Mouse (Mus musculus): ENCODE results near the gene Mtch1. TPM values are rescaled to one million over a fixed set of nuclear protein-coding genes. Genes with fewer than 3 reads are reported as not detected.
A peak's percentile ranks its signal among the peaks of the same experiment; 100 is the strongest.

Gene Mtch1
- polyA plus RNA-seq, 1 experiment from 2014 or later, result 517 TPM

- peaks cover 37% of the 10 kb centered on the region for H3K36me3 ChIP-seq (ENCODE audit: control insufficient read depth, insufficient read depth, low read length)
- no peaks in the 10 kb centered on the region for H3K9me3 ChIP-seq (ENCODE audit: control insufficient read depth, low read length)
- H3K9ac ChIP-seq (replicated peaks; ENCODE audit: low read depth, low read length), result no peak overlapping the region
- peaks cover 24% of the 10 kb centered on the region for H3K4me1 ChIP-seq (ENCODE audit: control insufficient read depth, insufficient read depth, low read length)
- peak overlapping the region; percentile 69 for H3K27ac ChIP-seq (ENCODE audit: low read depth, low read length)
- WGBS, result 52% methylated on average over 13 of the region's 13 CpGs
- H3K27me3 ChIP-seq (ENCODE audit: control insufficient read depth, insufficient read depth, low read length), result no peaks in the 10 kb centered on the region
- H3K4me2 ChIP-seq (ENCODE audit: low read depth, low read length), result no peak overlapping the region
- ATAC-seq (ENCODE audit: low read depth), result no peak
- no peak overlapping the region for H3K4me3 ChIP-seq (ENCODE audit: low read depth, low read length)
These were observed 5.5 kb downstream of the Mtch1 start for GRCm38 (mm10) chr17:29342010-29342910.

- H3K27ac ChIP-seq (ENCODE audit: low read depth, low read length), result peak overlapping the region; percentile 69
- H3K27me3 ChIP-seq (ENCODE audit: control insufficient read depth, insufficient read depth, low read length), result no peaks in the 10 kb centered on the region
- no peak overlapping the region for H3K9ac ChIP-seq (replicated peaks; ENCODE audit: low read depth, low read length)
- peaks cover 24% of the 10 kb centered on the region for H3K4me1 ChIP-seq (ENCODE audit: control insufficient read depth, insufficient read depth, low read length)
- no peak overlapping the region for H3K4me3 ChIP-seq (ENCODE audit: low read depth, low read length)
- H3K9me3 ChIP-seq (ENCODE audit: control insufficient read depth, low read length), result no peaks in the 10 kb centered on the region
- 27% methylated on average over 9 of the region's 9 CpGs for WGBS
- H3K4me2 ChIP-seq (ENCODE audit: low read depth, low read length), result no peak overlapping the region
- ATAC-seq (ENCODE audit: low read depth), result no peak
- peaks cover 42% of the 10 kb centered on the region for H3K36me3 ChIP-seq (ENCODE audit: control insufficient read depth, insufficient read depth, low read length)
These were observed 6.1 kb downstream of the Mtch1 start for GRCm38 (mm10) chr17:29341591-29342003.

GRCm38 (mm10) chr17:29340406-29341261, 7.1 kb downstream of the Mtch1 start:
- Histone ChIP-seq H3K9ac (replicated peaks; ENCODE audit: low read depth, low read length) (no peak overlapping the region), H3K27ac (ENCODE audit: low read depth, low read length) (no peak overlapping the region), H3K4me2 (ENCODE audit: low read depth, low read length) (no peak overlapping the region), H3K9me3 (ENCODE audit: control insufficient read depth, low read length) (no peaks in the 10 kb centered on the region), H3K27me3 (ENCODE audit: control insufficient read depth, insufficient read depth, low read length) (no peaks in the 10 kb centered on the region), H3K36me3 (ENCODE audit: control insufficient read depth, insufficient read depth, low read length) (peaks cover 51% of the 10 kb centered on the region), H3K4me3 (ENCODE audit: low read depth, low read length) (no peak overlapping the region), H3K4me1 (ENCODE audit: control insufficient read depth, insufficient read depth, low read length) (peaks cover 19% of the 10 kb centered on the region)
- 89% methylated on average over 18 of the region's 18 CpGs for WGBS
- no peak for ATAC-seq (ENCODE audit: low read depth)

- Histone ChIP-seq H3K4me1 (ENCODE audit: control insufficient read depth, insufficient read depth, low read length) (peaks cover 15% of the 10 kb centered on the region; the same call in 1 of the 2 replicates), H3K9ac (replicated peaks; ENCODE audit: low read depth, low read length) (no peak overlapping the region), H3K36me3 (ENCODE audit: control insufficient read depth, insufficient read depth, low read length) (peaks cover 61% of the 10 kb centered on the region), H3K9me3 (ENCODE audit: control insufficient read depth, low read length) (no peaks in the 10 kb centered on the region), H3K27me3 (ENCODE audit: control insufficient read depth, insufficient read depth, low read length) (no peaks in the 10 kb centered on the region), H3K4me2 (ENCODE audit: low read depth, low read length) (no peak overlapping the region), H3K4me3 (ENCODE audit: low read depth, low read length) (no peak overlapping the region), H3K27ac (ENCODE audit: low read depth, low read length) (peak overlapping the region; percentile 39; the same call in 1 of the 2 replicates)
- ATAC-seq (ENCODE audit: low read depth), result no peak
- WGBS, result 81% methylated on average over 11 of the region's 11 CpGs
These were observed 8.5 kb downstream of the Mtch1 start for GRCm38 (mm10) chr17:29339170-29339768.

- WGBS, result 71% methylated on average over 9 of the region's 9 CpGs
- peaks cover 15% of the 10 kb centered on the region; the same call in 1 of the 2 replicates for H3K4me1 ChIP-seq (ENCODE audit: control insufficient read depth, insufficient read depth, low read length)
- peak; percentile 38; the same call in 1 of the 2 replicates for ATAC-seq (ENCODE audit: low read depth)
- no peak overlapping the region for H3K4me3 ChIP-seq (ENCODE audit: low read depth, low read length)
- H3K9ac ChIP-seq (replicated peaks; ENCODE audit: low read depth, low read length), result no peak overlapping the region
- peaks cover 65% of the 10 kb centered on the region for H3K36me3 ChIP-seq (ENCODE audit: control insufficient read depth, insufficient read depth, low read length)
- H3K4me2 ChIP-seq (ENCODE audit: low read depth, low read length), result no peak overlapping the region
- no peaks in the 10 kb centered on the region for H3K27me3 ChIP-seq (ENCODE audit: control insufficient read depth, insufficient read depth, low read length)
- peak overlapping the region; percentile 60 for H3K27ac ChIP-seq (ENCODE audit: low read depth, low read length)
- no peaks in the 10 kb centered on the region for H3K9me3 ChIP-seq (ENCODE audit: control insufficient read depth, low read length)
These were observed 9.5 kb downstream of the Mtch1 start for GRCm38 (mm10) chr17:29337979-29338823.

- no peak for ATAC-seq (ENCODE audit: low read depth)
- H3K36me3 ChIP-seq (ENCODE audit: control insufficient read depth, insufficient read depth, low read length), result peaks cover 78% of the 10 kb centered on the region
- 95% methylated on average over 19 of the region's 19 CpGs for WGBS
These were observed 11.3 kb downstream of the Mtch1 start for GRCm38 (mm10) chr17:29336266-29336990.

GRCm38 (mm10) chr17:29332186-29332685, 15.5 kb downstream of the Mtch1 start:
- no peaks in the 10 kb centered on the region for H3K27me3 ChIP-seq (ENCODE audit: control insufficient read depth, insufficient read depth, low read length)
- peaks cover 6% of the 10 kb centered on the region for H3K4me1 ChIP-seq (ENCODE audit: control insufficient read depth, insufficient read depth, low read length)
- H3K4me2 ChIP-seq (ENCODE audit: low read depth, low read length), result no peak overlapping the region
- H3K9ac ChIP-seq (replicated peaks; ENCODE audit: low read depth, low read length), result no peak overlapping the region
- no peak for ATAC-seq (ENCODE audit: low read depth)
- 92% methylated on average over 4 of the region's 4 CpGs for WGBS
- H3K4me3 ChIP-seq (ENCODE audit: low read depth, low read length), result no peak overlapping the region
- H3K36me3 ChIP-seq (ENCODE audit: control insufficient read depth, insufficient read depth, low read length), result peaks cover 52% of the 10 kb centered on the region
- no peaks in the 10 kb centered on the region for H3K9me3 ChIP-seq (ENCODE audit: control insufficient read depth, low read length)
- H3K27ac ChIP-seq (ENCODE audit: low read depth, low read length), result no peak overlapping the region

More at GRCm38 (mm10) chr17:29336266-29336990, 11.3 kb downstream of the Mtch1 start:
- no peak overlapping the region for H3K4me2 ChIP-seq (ENCODE audit: low read depth, low read length)
- no peak overlapping the region for H3K9ac ChIP-seq (replicated peaks; ENCODE audit: low read depth, low read length)
- no peaks in the 10 kb centered on the region for H3K9me3 ChIP-seq (ENCODE audit: control insufficient read depth, low read length)
- H3K27ac ChIP-seq (ENCODE audit: low read depth, low read length), result no peak overlapping the region
- no peaks in the 10 kb centered on the region for H3K27me3 ChIP-seq (ENCODE audit: control insufficient read depth, insufficient read depth, low read length)
- H3K4me1 ChIP-seq (ENCODE audit: control insufficient read depth, insufficient read depth, low read length), result peaks cover 7% of the 10 kb centered on the region; the same call in 1 of the 2 replicates
- no peak overlapping the region for H3K4me3 ChIP-seq (ENCODE audit: low read depth, low read length)

Measured in neural tube, embryonic 14.5 days (tissue).